Mouse (Mus musculus): Measurements from ENCODE around the gene Mrpl38. TPM values are rescaled to one million over a fixed set of nuclear protein-coding genes. Genes with fewer than 3 reads are reported as not detected.

Mrpl38 gene
- polyA plus RNA-seq, 1 experiment from 2014 or later: 82.4 TPM

DNA sequence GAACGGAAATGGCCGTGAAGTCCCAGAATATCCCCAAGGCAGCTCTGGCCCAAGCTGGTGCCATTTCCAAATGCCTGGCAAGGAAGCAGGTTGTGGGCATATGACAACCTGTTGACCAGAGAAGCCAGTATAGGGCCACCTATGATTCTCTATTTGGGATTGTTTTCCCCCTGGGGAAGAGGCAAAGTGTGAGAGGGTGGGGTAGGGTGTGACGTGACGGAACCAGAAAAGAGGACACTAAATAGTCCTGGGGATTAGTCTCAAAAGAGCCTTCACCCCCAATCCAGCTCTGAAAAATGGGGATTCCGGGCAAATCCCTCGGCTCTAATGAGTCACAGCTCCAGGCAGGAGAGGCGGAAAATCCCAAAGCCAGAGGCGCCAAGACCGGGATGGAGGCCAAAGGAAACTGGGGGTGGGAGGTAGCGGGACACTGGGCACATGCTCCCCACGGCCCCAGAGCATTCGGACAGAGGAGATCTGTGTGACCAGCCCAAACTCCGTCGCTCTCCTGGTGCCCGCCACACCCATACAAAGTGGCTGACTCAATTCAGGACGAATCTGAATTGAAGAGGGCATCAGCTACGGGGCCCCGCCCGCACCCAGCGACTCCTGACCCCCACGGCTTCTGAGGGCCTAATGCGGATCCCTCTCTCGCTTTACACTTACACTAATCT lies 30.1 kb downstream of the Mrpl38 start:
- Histone ChIP-seq H3K36me3 (peaks cover 28% of the 10 kb centered on the region), H3K27ac (replicated peaks) (peak overlapping the region; percentile 97), H3K27me3 (replicated peaks) (peaks cover 36% of the 10 kb centered on the region)

DNA sequence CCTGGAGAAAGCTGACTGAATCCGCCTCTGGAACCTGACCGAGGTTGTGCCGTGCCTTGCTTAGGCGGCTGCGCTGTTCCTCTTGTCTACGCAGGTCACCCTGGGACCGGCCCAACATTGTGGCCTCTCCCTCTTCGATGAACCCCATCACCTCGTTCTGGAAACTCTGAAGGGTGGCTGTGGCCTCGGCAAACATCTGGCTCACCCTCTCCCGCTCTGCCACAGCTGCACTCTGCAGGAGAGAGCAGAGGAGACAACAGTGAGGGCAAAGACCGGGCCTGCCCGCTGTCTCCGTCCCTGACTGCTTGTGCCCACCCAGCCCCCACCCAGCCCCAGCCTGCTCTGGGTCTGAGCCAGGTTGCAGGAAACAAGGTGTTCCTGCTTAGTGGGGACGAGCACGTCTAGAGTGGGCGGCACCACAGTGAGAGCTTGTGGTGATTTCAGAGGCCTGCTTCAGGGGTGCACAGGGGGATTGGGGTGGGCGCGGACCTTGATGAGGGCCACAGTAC lies 30.8 kb downstream of the Mrpl38 start:
- peak overlapping the region; percentile 80 for H3K4me3 ChIP-seq
- H3K4me2 ChIP-seq: peak overlapping the region; percentile 76
- peak overlapping the region; percentile 97 for H3K27ac ChIP-seq (replicated peaks)
- H3K36me3 ChIP-seq: peaks cover 28% of the 10 kb centered on the region
- H3K9me3 ChIP-seq: no peaks in the 10 kb centered on the region
- H3K9ac ChIP-seq: peak overlapping the region; percentile 93
- H3K27me3 ChIP-seq (replicated peaks): peaks cover 36% of the 10 kb centered on the region
- WGBS: 37% methylated on average over 19 of the region's 19 CpGs
- H3K4me1 ChIP-seq: peaks cover 81% of the 10 kb centered on the region
- no peak for ATAC-seq (ENCODE audit: extremely low read depth, insufficient number of reproducible peaks, low FRiP score, low TSS enrichment)

More for the DNA sequence above, 30.1 kb downstream of the Mrpl38 start:
- peak overlapping the region; percentile 76 for H3K4me2 ChIP-seq
- H3K9ac ChIP-seq: peak overlapping the region; percentile 93
- H3K4me1 ChIP-seq: peaks cover 73% of the 10 kb centered on the region
- H3K9me3 ChIP-seq: no peaks in the 10 kb centered on the region
- peak overlapping the region; percentile 80 for H3K4me3 ChIP-seq
- no peak for ATAC-seq (ENCODE audit: extremely low read depth, insufficient number of reproducible peaks, low FRiP score, low TSS enrichment)
- 8% methylated on average over 23 of the region's 23 CpGs for WGBS

- peak overlapping the region; percentile 93 for H3K9ac ChIP-seq
- peaks cover 36% of the 10 kb centered on the region for H3K27me3 ChIP-seq (replicated peaks)
- ATAC-seq (ENCODE audit: extremely low read depth, insufficient number of reproducible peaks, low FRiP score, low TSS enrichment): no peak
- peaks cover 28% of the 10 kb centered on the region for H3K36me3 ChIP-seq
- whole genome bisulfite sequencing: 38% methylated on average over 14 of the region's 14 CpGs
- H3K4me2 ChIP-seq: peak overlapping the region; percentile 76
- H3K4me3 ChIP-seq: peak overlapping the region; percentile 80
- no peaks in the 10 kb centered on the region for H3K9me3 ChIP-seq
- peaks cover 87% of the 10 kb centered on the region for H3K4me1 ChIP-seq
- H3K27ac ChIP-seq (replicated peaks): peak overlapping the region; percentile 97
Observed at GRCm38 (mm10) chr11:116106963-116107776, 31.5 kb downstream of the Mrpl38 start.

DNA sequence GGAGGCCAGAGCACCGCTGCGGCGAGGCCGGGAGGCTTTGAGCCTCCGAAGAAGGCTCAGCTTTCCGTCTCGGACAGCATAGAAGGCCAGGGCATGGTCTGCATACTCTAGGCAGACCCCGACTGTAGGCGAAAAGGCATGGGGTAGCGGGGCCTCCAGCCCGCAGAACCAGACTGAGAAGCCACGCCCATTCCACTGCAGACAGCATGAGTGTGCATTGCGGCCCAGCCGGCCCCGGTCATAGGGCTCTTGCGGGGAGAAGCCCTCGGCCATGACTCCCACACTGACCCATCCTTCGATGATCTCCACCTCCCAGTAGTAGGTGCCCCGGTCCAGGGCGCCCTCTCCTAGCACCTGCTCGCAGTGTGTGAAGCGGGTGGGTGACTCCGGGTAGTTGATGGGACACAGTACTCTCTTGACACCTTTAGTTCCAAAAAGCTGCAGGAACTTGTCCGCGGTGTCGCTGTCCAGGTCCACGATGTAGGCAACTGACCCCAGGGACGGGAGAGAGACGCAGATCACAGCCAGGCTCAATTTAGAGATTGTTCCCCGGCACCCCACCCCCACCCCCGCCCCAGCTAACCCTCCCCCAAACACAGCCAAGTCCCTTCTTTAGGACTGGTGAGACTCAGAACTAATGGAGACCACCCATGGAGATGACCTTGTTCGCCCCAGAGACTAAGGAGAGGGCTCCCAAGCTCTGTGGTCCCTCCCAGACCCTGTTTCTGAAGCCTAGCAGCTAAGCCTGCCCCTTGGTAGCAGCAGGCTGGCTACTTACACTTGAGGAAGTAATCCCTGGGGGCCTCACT lies 32.3 kb downstream of the Mrpl38 start:
- peaks cover 95% of the 10 kb centered on the region for H3K4me1 ChIP-seq
- peak overlapping the region; percentile 80; the same call in 1 of the 2 replicates for H3K4me3 ChIP-seq
- 40% methylated on average over 32 of the region's 32 CpGs for WGBS
- H3K27ac ChIP-seq (replicated peaks): peak overlapping the region; percentile 97
- H3K4me2 ChIP-seq: peak overlapping the region; percentile 76
- H3K9me3 ChIP-seq: no peaks in the 10 kb centered on the region
- H3K27me3 ChIP-seq (replicated peaks): peaks cover 36% of the 10 kb centered on the region
- H3K9ac ChIP-seq: peak overlapping the region; percentile 93
- peaks cover 28% of the 10 kb centered on the region for H3K36me3 ChIP-seq
- ATAC-seq (ENCODE audit: extremely low read depth, insufficient number of reproducible peaks, low FRiP score, low TSS enrichment): no peak

- Histone ChIP-seq H3K27ac (replicated peaks) (peak overlapping the region; percentile 97), H3K27me3 (replicated peaks) (peaks cover 33% of the 10 kb centered on the region), H3K4me1 (peaks cover 99% of the 10 kb centered on the region), H3K9me3 (no peaks in the 10 kb centered on the region), H3K4me3 (no peak overlapping the region), H3K36me3 (peaks cover 28% of the 10 kb centered on the region), H3K9ac (peak overlapping the region; percentile 71), H3K4me2 (no peak overlapping the region)
- WGBS: 76% methylated on average over 2 of the region's 2 CpGs
- no peak for ATAC-seq (ENCODE audit: extremely low read depth, insufficient number of reproducible peaks, low FRiP score, low TSS enrichment)
Observed at GRCm38 (mm10) chr11:116105065-116105464, 33.6 kb downstream of the Mrpl38 start.

DNA sequence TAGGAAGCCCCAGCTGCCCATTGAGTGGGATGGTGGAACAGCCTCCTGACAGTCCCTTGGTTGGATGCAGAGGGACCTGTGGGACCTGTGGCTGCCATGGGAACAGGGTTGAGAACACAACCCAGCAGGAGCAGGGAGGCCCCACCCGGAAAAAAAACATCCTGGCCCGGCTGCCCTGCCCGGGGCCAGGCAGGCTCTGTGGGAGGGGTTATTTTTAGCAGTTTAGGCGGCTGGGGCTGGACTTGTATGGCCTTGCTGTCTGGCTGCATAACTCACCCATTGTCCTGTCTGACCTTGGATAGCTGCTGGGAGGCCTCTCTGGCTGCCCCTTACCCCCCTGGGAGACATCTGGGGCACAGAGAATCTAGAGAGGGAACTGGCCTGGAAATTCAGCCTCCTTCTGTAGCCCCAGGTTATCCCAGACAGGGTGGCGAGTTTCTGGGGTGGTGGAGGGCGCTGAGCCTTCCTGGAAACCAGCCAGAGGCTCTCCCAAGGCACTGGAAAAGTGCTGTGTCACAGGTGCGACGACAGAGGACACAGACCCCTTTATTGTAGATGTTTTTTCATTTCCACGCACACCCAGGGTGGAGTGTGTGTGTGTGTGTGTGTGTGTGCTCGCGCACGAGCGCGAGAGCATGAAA lies 34.5 kb downstream of the Mrpl38 start:
- H3K4me2 ChIP-seq: peak overlapping the region; percentile 38
- peaks cover 99% of the 10 kb centered on the region for H3K4me1 ChIP-seq
- H3K9ac ChIP-seq: peak overlapping the region; percentile 71
- peak overlapping the region; percentile 97 for H3K27ac ChIP-seq (replicated peaks)
- H3K36me3 ChIP-seq: peaks cover 28% of the 10 kb centered on the region
- H3K9me3 ChIP-seq: no peaks in the 10 kb centered on the region
- peaks cover 24% of the 10 kb centered on the region for H3K27me3 ChIP-seq (replicated peaks)
- no peak overlapping the region for H3K4me3 ChIP-seq
- WGBS: 22% methylated on average over 14 of the region's 14 CpGs
- ATAC-seq (ENCODE audit: extremely low read depth, insufficient number of reproducible peaks, low FRiP score, low TSS enrichment): peak; percentile 64

DNA sequence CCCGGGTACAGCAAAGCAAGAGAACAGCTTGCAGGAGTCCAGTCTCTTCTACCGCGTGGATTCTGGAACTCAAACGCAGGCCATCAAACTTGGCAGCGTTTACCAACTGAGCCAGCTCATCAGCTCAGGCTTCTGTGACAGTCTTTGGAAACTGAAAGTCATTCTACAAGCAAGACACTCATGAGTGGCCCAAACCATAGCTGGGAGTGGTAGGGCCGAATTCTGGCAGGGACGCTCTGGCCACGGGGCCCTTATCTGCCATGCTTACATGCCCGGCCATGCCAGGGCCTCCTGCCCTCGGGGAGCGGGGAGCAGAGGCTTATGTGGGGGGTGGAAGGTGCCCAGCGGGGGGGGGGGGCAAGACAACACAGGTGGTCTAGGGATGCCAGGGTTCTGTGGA lies 35.1 kb downstream of the Mrpl38 start:
- peaks cover 99% of the 10 kb centered on the region for H3K4me1 ChIP-seq
- H3K9me3 ChIP-seq: no peaks in the 10 kb centered on the region
- peak overlapping the region; percentile 47 for H3K9ac ChIP-seq
- H3K4me3 ChIP-seq: no peak overlapping the region
- peak overlapping the region; percentile 38 for H3K4me2 ChIP-seq
- no peak for ATAC-seq (ENCODE audit: extremely low read depth, insufficient number of reproducible peaks, low FRiP score, low TSS enrichment)
- H3K27ac ChIP-seq (replicated peaks): peak overlapping the region; percentile 97
- peaks cover 28% of the 10 kb centered on the region for H3K36me3 ChIP-seq
- H3K27me3 ChIP-seq (replicated peaks): peaks cover 19% of the 10 kb centered on the region
- 59% methylated on average over 12 of the region's 12 CpGs for WGBS

GRCm38 (mm10) chr11:116102472-116102871 lies 36.2 kb downstream of the Mrpl38 start:
- Histone ChIP-seq H3K27me3 (replicated peaks) (peaks cover 8% of the 10 kb centered on the region), H3K9me3 (no peaks in the 10 kb centered on the region), H3K4me1 (peaks cover 90% of the 10 kb centered on the region), H3K27ac (replicated peaks) (peak overlapping the region; percentile 97), H3K9ac (peak overlapping the region; percentile 64), H3K36me3 (peaks cover 24% of the 10 kb centered on the region), H3K4me3 (no peak overlapping the region), H3K4me2 (peak overlapping the region; percentile 32)
- ATAC-seq (ENCODE audit: extremely low read depth, insufficient number of reproducible peaks, low FRiP score, low TSS enrichment): no peak
- WGBS: 52% methylated on average over 3 of the region's 4 CpGs

GRCm38 (mm10) chr11:116101931-116102381 lies 36.7 kb downstream of the Mrpl38 start:
- Histone ChIP-seq H3K27ac (replicated peaks) (peak overlapping the region; percentile 97), H3K27me3 (replicated peaks) (peaks cover 3% of the 10 kb centered on the region), H3K9ac (peak overlapping the region; percentile 64), H3K4me2 (peak overlapping the region; percentile 32), H3K4me1 (peaks cover 85% of the 10 kb centered on the region), H3K9me3 (peaks cover under 1% of the 10 kb centered on the region; the same call in 1 of the 2 replicates), H3K36me3 (peaks cover 20% of the 10 kb centered on the region), H3K4me3 (no peak overlapping the region)
- no peak for ATAC-seq (ENCODE audit: extremely low read depth, insufficient number of reproducible peaks, low FRiP score, low TSS enrichment)
- 36% methylated on average over 11 of the region's 11 CpGs for WGBS

- Histone ChIP-seq H3K9me3 (peaks cover 6% of the 10 kb centered on the region; the same call in 1 of the 2 replicates), H3K27ac (replicated peaks) (peak overlapping the region; percentile 97), H3K4me3 (no peak overlapping the region), H3K27me3 (replicated peaks) (no peaks in the 10 kb centered on the region), H3K4me2 (no peak overlapping the region), H3K9ac (peak overlapping the region; percentile 64), H3K4me1 (peaks cover 74% of the 10 kb centered on the region), H3K36me3 (peaks cover 9% of the 10 kb centered on the region)
- no peak for ATAC-seq (ENCODE audit: extremely low read depth, insufficient number of reproducible peaks, low FRiP score, low TSS enrichment)
- 69% methylated on average over 7 of the region's 7 CpGs for WGBS
Observed at GRCm38 (mm10) chr11:116100839-116101238, 37.8 kb downstream of the Mrpl38 start.
